Mouse (Mus musculus): ENCODE data around the gene Cdk18. TPM values are rescaled to one million over a fixed set of nuclear protein-coding genes. Genes with fewer than 3 reads are reported as not detected.

Cdk18 gene
- polyA plus RNA-seq, 1 experiment from 2014 or later = 1.3 TPM

DNA sequence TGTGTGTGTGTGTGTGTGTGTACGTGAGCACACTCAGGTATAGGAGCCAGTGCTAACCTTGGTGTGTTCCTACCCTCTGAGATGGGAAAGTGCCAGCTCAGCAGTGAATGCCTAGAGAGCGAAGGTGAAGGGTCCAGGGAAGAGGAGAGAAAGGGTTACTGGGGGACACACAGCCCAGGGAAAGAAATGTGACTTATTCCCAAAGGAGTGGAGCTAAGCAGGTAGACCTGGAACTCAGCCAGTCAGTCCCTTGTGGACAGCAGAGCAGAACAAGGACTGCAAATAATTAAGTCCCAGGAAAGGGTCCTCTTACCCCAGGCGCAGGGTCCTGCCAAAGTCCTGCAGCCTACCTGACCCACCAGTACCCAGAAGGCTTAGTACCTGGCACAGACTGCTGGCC, 2.6 kb downstream of the Cdk18 start:
- peaks cover 39% of the 10 kb centered on the region for H3K27me3 ChIP-seq
- H3K27ac ChIP-seq (replicated peaks) = no peak overlapping the region
- no peak overlapping the region for H3K4me2 ChIP-seq
- WGBS (ENCODE audit: insufficient replicate concordance) = 74% methylated on average over 3 of the region's 3 CpGs
- no peak overlapping the region for H3K4me3 ChIP-seq (replicated peaks)
- H3K4me1 ChIP-seq (replicated peaks) = peaks cover 35% of the 10 kb centered on the region
- H3K9ac ChIP-seq = no peak overlapping the region
- H3K36me3 ChIP-seq (replicated peaks) = no peaks in the 10 kb centered on the region
- H3K9me3 ChIP-seq (replicated peaks) = no peaks in the 10 kb centered on the region
- ATAC-seq (ENCODE audit: insufficient read depth) = no peak

DNA sequence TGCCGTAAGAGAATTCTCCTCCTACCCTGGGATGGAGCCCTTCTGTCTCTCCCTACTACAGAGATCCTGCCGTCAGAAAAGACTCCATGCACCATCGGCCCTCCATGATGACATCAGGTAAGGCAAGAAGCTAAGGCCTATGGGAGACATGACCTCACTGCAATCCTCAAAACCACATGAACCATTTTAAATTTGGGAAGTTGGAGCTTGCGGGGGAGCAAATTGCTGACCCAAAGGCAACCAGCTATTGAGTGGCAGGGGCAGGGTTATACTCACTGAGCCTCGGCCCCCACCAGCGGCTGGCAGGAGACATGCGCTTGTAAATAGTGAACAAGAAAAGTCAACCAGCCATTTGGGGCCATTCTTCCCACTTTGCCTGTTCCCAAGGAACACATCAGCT, 3.9 kb downstream of the Cdk18 start:
- WGBS (ENCODE audit: insufficient replicate concordance) = 56% methylated on average over 7 of the region's 7 CpGs
- H3K4me3 ChIP-seq (replicated peaks) = no peak overlapping the region
- ATAC-seq (ENCODE audit: insufficient read depth) = no peak
- H3K4me2 ChIP-seq = no peak overlapping the region
- H3K36me3 ChIP-seq (replicated peaks) = no peaks in the 10 kb centered on the region
- no peak overlapping the region for H3K27ac ChIP-seq (replicated peaks)
- H3K4me1 ChIP-seq (replicated peaks) = peaks cover 35% of the 10 kb centered on the region
- no peak overlapping the region for H3K9ac ChIP-seq
- peaks cover 31% of the 10 kb centered on the region for H3K27me3 ChIP-seq
- H3K9me3 ChIP-seq (replicated peaks) = no peaks in the 10 kb centered on the region

GRCm38 (mm10) chr1:132128311-132128710, 11.2 kb downstream of the Cdk18 start:
- H3K9ac ChIP-seq = no peak overlapping the region
- H3K27ac ChIP-seq (replicated peaks) = no peak overlapping the region
- 70% methylated on average over 7 of the region's 7 CpGs for WGBS (ENCODE audit: insufficient replicate concordance)

DNA sequence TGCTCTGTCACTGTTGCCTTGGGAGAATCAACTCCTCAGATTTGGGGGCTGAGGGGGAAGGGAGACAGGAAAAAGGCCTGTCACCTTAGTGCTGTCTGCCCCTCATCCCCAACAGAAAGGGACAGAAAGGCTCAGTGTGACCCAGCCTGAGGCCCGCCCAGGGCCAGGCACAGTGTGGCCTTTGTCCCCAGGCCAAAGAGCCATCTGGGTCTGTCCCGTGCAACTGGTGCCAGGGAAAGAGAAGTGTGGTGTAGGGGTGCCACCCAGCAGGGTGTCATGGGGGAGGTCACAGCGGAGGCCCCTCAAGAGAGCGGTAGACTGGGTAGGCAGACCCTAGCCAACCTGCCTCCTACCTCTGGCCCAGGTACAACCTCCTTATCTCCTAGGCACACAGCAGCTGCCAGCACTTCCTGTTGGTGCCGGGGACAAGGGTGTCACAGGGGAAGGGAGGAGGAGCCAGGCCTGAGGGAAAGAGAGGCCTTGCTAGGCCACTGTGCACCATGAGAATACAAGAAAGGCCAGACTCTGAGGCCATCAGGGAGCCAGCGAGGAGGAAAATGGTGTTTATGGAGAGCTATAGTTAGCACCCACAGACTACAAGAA, 13.6 kb downstream of the Cdk18 start:
- Histone ChIP-seq H3K4me1 (replicated peaks) (peaks cover 12% of the 10 kb centered on the region), H3K27ac (replicated peaks) (no peak overlapping the region), H3K36me3 (replicated peaks) (no peaks in the 10 kb centered on the region), H3K4me3 (replicated peaks) (no peak overlapping the region), H3K9ac (no peak overlapping the region), H3K9me3 (replicated peaks) (no peaks in the 10 kb centered on the region), H3K27me3 (no peaks in the 10 kb centered on the region), H3K4me2 (no peak overlapping the region)
- ATAC-seq (ENCODE audit: insufficient read depth) = peak; percentile 52; the same call in 1 of the 2 replicates
- 26% methylated on average over 6 of the region's 6 CpGs for WGBS (ENCODE audit: insufficient replicate concordance)

More at GRCm38 (mm10) chr1:132128311-132128710, 11.2 kb downstream of the Cdk18 start:
- no peak for ATAC-seq (ENCODE audit: insufficient read depth)
- Histone ChIP-seq H3K4me2 (no peak overlapping the region), H3K9me3 (replicated peaks) (no peaks in the 10 kb centered on the region), H3K36me3 (replicated peaks) (no peaks in the 10 kb centered on the region), H3K4me1 (replicated peaks) (peaks cover 19% of the 10 kb centered on the region), H3K27me3 (no peaks in the 10 kb centered on the region), H3K4me3 (replicated peaks) (no peak overlapping the region)

DNA sequence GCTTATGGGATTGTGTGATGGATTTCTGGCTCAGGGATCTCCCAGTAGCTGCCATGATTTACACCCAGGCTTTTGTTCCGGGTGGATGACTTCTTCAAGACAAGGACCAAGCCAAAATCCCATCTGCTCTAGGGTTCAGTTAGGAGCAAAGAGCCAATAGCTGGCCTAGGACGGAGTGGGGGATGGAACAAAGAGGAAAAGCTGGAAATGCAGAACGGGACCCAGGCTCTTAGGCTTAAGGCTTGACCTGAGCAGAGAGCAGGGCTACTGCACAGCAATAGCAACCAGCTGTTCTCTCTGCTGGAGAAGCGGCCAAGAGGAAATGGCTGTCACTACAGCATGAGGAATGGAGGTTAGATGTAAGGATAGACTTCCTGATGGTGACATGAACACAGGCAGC, 14.2 kb downstream of the Cdk18 start:
- Histone ChIP-seq H3K9ac (no peak overlapping the region), H3K27me3 (no peaks in the 10 kb centered on the region), H3K36me3 (replicated peaks) (no peaks in the 10 kb centered on the region), H3K27ac (replicated peaks) (no peak overlapping the region), H3K4me3 (replicated peaks) (no peak overlapping the region), H3K9me3 (replicated peaks) (no peaks in the 10 kb centered on the region), H3K4me1 (replicated peaks) (peaks cover 12% of the 10 kb centered on the region), H3K4me2 (no peak overlapping the region)
- ATAC-seq (ENCODE audit: insufficient read depth) = no peak
- WGBS (ENCODE audit: insufficient replicate concordance) = 39% methylated on average over 4 of the region's 4 CpGs

DNA sequence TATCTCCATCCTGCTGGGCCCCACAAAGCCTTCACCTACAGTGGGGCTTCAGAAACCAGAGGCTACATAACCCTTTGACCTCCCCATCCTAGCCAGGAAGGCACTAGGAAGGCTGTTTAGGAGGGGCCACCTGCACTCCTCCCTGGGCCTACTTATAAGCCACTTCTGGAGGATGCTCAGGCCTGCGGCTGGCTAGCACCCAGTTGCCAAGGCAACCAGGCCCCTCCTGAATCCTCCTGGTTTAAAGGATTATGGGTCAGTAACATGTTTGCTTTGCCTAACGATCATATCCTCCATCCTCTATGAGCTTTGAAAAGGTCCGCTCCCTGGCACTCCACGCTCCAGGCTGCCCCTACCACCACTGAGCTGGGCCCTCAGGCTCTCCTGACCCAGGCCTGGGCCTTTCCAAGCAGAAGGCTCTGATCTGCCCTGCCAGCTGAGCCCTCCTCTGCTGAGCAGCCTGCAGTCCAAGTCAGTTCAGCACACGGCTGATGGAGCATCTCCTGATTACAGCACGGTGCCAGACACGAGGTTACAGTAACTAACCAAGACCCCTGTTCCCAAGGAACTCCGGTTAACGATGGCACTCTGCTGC, 16.0 kb downstream of the Cdk18 start:
- no peak for ATAC-seq (ENCODE audit: insufficient read depth)
- Histone ChIP-seq H3K9me3 (replicated peaks) (no peaks in the 10 kb centered on the region), H3K4me2 (no peak overlapping the region), H3K9ac (no peak overlapping the region), H3K4me1 (replicated peaks) (peaks cover 12% of the 10 kb centered on the region), H3K4me3 (replicated peaks) (no peak overlapping the region), H3K27me3 (no peaks in the 10 kb centered on the region), H3K36me3 (replicated peaks) (no peaks in the 10 kb centered on the region), H3K27ac (replicated peaks) (no peak overlapping the region)
- 69% methylated on average over 9 of the region's 9 CpGs for WGBS (ENCODE audit: insufficient replicate concordance)

DNA sequence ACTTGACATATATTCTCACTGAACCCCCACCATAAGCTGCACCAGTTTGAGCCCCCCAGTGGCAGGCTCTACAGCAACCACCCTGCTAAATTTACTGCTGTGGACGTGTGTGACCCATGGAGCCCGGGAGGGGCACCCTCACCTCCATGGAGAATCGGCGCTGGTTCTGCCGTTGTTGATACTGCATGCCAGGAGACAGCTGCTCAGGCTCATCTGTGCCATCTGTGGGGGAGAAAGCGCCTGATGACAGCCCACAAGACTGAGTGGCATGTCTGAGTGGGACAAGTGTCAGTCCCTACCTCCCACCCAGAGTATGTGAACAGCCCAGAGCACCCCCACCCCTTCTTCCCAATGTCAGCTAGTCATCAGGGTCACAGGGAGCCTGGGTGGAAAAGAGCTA, 17.6 kb downstream of the Cdk18 start:
- no peaks in the 10 kb centered on the region for H3K27me3 ChIP-seq
- no peak overlapping the region for H3K9ac ChIP-seq
- H3K4me1 ChIP-seq (replicated peaks) = peaks cover 8% of the 10 kb centered on the region
- WGBS (ENCODE audit: insufficient replicate concordance) = 65% methylated on average over 6 of the region's 6 CpGs
- no peak overlapping the region for H3K4me3 ChIP-seq (replicated peaks)
- H3K4me2 ChIP-seq = no peak overlapping the region
- no peaks in the 10 kb centered on the region for H3K36me3 ChIP-seq (replicated peaks)
- no peaks in the 10 kb centered on the region for H3K9me3 ChIP-seq (replicated peaks)
- ATAC-seq (ENCODE audit: insufficient read depth) = no peak
- no peak overlapping the region for H3K27ac ChIP-seq (replicated peaks)

DNA sequence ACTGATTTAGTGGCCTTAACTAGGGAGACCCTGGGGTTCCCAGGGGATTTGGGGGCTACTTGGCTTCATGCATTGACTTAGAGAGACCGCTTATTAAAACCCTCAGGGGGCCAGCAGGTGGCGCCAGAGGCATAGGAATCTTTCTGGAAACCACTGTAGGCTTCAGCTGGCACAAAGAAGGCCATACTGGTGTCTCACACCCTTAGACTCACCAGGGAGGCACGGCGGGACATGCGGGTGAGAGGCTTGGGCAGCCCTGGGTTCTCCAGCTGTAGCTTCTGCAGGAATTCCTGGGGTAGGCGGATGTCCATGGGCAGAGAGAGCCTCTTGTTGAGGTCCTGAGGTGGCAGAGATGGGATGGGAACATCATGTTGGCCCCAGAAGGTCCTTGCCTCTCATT, 18.2 kb downstream of the Cdk18 start:
- WGBS (ENCODE audit: insufficient replicate concordance) = 26% methylated on average over 6 of the region's 6 CpGs
- H3K4me2 ChIP-seq = no peak overlapping the region
- no peak for ATAC-seq (ENCODE audit: insufficient read depth)

DNA sequence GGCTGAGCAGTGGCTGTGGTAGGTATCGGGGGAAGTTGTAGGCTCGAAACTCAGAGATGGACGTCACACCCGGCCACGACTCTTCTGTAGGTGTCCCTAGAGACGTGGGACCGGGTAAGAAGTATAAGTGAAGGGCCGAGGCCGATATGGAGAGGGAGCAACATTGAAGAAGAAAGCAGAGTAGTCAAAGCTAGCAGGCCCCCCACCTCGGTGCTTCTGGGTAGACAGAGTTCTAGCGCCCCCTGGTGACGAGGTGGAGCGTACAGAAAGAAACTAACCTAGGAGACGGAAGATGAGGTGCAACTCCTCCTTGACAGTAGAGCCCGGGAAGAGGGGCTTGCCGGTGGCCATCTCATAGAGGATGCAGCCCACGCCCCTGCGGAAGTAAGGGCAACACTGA, 22.9 kb downstream of the Cdk18 start:
- no peak overlapping the region for H3K4me2 ChIP-seq
- H3K4me3 ChIP-seq (replicated peaks) = no peak overlapping the region
- ATAC-seq (ENCODE audit: insufficient read depth) = no peak; the same call in 1 of the 2 replicates
- H3K27me3 ChIP-seq = no peaks in the 10 kb centered on the region
- H3K9ac ChIP-seq = no peak overlapping the region
- H3K36me3 ChIP-seq (replicated peaks) = no peaks in the 10 kb centered on the region
- H3K9me3 ChIP-seq (replicated peaks) = no peaks in the 10 kb centered on the region
- H3K4me1 ChIP-seq (replicated peaks) = no peaks in the 10 kb centered on the region
- no peak overlapping the region for H3K27ac ChIP-seq (replicated peaks)
- 31% methylated on average over 18 of the region's 18 CpGs for WGBS (ENCODE audit: insufficient replicate concordance)

More for the DNA sequence above, 18.2 kb downstream of the Cdk18 start:
- no peaks in the 10 kb centered on the region for H3K27me3 ChIP-seq
- peaks cover 8% of the 10 kb centered on the region for H3K4me1 ChIP-seq (replicated peaks)
- H3K36me3 ChIP-seq (replicated peaks) = no peaks in the 10 kb centered on the region
- H3K27ac ChIP-seq (replicated peaks) = no peak overlapping the region
- H3K4me3 ChIP-seq (replicated peaks) = no peak overlapping the region
- no peak overlapping the region for H3K9ac ChIP-seq
- H3K9me3 ChIP-seq (replicated peaks) = no peaks in the 10 kb centered on the region

DNA sequence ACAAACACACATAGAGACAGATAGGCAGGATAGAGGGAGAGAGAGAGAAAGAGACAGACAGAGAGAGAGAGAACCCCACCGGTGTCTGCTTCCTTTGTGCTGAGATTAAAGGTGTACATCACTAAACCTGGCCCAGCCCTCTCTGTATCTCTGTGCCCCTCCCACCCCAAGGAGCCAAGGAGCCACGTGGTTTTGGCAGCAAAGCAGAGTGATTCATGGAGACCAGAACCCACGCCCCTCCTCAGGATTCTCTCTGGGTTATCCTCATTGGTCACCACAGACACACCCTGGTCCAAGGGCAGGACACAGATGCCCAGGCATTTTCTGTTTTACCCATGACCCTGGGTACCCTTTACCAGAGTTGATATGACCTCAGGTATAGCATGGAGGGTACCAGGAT, 26.4 kb downstream of the Cdk18 start:
- Histone ChIP-seq H3K27ac (replicated peaks) (no peak overlapping the region), H3K4me1 (replicated peaks) (no peaks in the 10 kb centered on the region), H3K4me3 (replicated peaks) (no peak overlapping the region), H3K36me3 (replicated peaks) (no peaks in the 10 kb centered on the region), H3K9me3 (replicated peaks) (no peaks in the 10 kb centered on the region), H3K4me2 (no peak overlapping the region), H3K27me3 (no peaks in the 10 kb centered on the region), H3K9ac (no peak overlapping the region)
- ATAC-seq (ENCODE audit: insufficient read depth) = no peak
- 42% methylated on average over 3 of the region's 3 CpGs for WGBS (ENCODE audit: insufficient replicate concordance)

DNA sequence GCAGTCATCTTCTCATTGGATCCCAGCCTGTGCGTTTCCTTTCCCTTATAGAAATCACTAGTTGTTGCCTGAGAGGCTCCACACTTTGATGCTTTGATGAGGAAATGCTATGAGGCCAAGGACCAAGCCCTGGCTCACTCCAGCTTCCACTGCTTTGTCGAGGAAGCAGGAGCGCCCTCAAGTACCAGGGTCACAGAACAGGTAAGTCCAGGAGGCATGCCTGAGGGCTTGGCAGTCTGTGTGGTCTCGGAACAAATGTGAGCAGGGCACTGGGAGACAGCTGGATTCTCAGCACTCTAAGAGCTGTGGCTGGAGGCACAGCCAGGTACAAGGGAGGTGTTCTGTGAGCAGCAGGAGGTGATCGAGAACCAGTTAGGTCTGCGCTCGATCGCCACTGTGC, 27.1 kb downstream of the Cdk18 start:
- ATAC-seq (ENCODE audit: insufficient read depth) = no peak

GRCm38 (mm10) chr1:132111411-132111810, 28.1 kb downstream of the Cdk18 start:
- Histone ChIP-seq H3K9me3 (replicated peaks) (no peaks in the 10 kb centered on the region), H3K4me3 (replicated peaks) (no peak overlapping the region), H3K9ac (no peak overlapping the region), H3K27me3 (no peaks in the 10 kb centered on the region), H3K36me3 (replicated peaks) (no peaks in the 10 kb centered on the region), H3K4me1 (replicated peaks) (no peaks in the 10 kb centered on the region), H3K27ac (replicated peaks) (no peak overlapping the region), H3K4me2 (no peak overlapping the region)
- 55% methylated on average over 1 of the region's 1 CpGs for WGBS (ENCODE audit: insufficient replicate concordance)
- ATAC-seq (ENCODE audit: insufficient read depth) = no peak

More for the DNA sequence above, 27.1 kb downstream of the Cdk18 start:
- Histone ChIP-seq H3K4me1 (replicated peaks) (no peaks in the 10 kb centered on the region), H3K4me3 (replicated peaks) (no peak overlapping the region), H3K27ac (replicated peaks) (no peak overlapping the region), H3K36me3 (replicated peaks) (no peaks in the 10 kb centered on the region), H3K9me3 (replicated peaks) (no peaks in the 10 kb centered on the region), H3K4me2 (no peak overlapping the region), H3K27me3 (no peaks in the 10 kb centered on the region), H3K9ac (no peak overlapping the region)
- WGBS (ENCODE audit: insufficient replicate concordance) = 66% methylated on average over 8 of the region's 8 CpGs
